Mouse (Mus musculus) midbrain, embryonic 11.5 days (tissue): Measurements from ENCODE around the gene Tent5c. TPM values are rescaled to one million over a fixed set of nuclear protein-coding genes. Genes with fewer than 3 reads are reported as not detected.

Source experiments
- ATAC-seq: fragments of 200-750 bp; cut with Nextera tagmentation; 2 replicates; pipeline ENCODE4 v1.8.0; 2017; ENCODE audit warnings: moderate TSS enrichment, moderate library complexity; ENCODE audit not compliant: low FRiP score
- DNase-seq: peaks from one replicate; pipeline ENCODE4 v3.0.0; 2015; ENCODE audit warnings: low spot score; ENCODE audit errors: missing footprints
- H3K27ac ChIP-seq: fragments of 300-500 bp; sonication (generic); 2 replicates; pipeline ENCODE4 v1.5.1; 2014; ENCODE audit warnings: low read depth, low read length
- H3K27me3 ChIP-seq: fragments of 300-500 bp; sonication (generic); 2 replicates; pipeline ENCODE4 v1.6.1; 2014; ENCODE audit warnings: mild to moderate bottlenecking, low read length, moderate library complexity, mixed read lengths; ENCODE audit not compliant: control insufficient read depth, insufficient read depth
- H3K36me3 ChIP-seq: fragments of 300-500 bp; sonication (generic); 2 replicates; pipeline ENCODE4 v1.6.1; 2014; ENCODE audit warnings: mild to moderate bottlenecking, low read length, moderate library complexity, mixed read lengths; ENCODE audit not compliant: control insufficient read depth, insufficient read depth
- H3K4me1 ChIP-seq: fragments of 300-500 bp; sonication (generic); 2 replicates; pipeline ENCODE4 v1.6.1; 2014; ENCODE audit warnings: low read length; ENCODE audit not compliant: control insufficient read depth, insufficient read depth
- H3K4me2 ChIP-seq: fragments of 300-500 bp; sonication (generic); 2 replicates; pipeline ENCODE4 v1.6.1; 2014; ENCODE audit warnings: mild to moderate bottlenecking, moderate library complexity
- H3K4me3 ChIP-seq: fragments of 300-500 bp; sonication (generic); 2 replicates; pipeline ENCODE4 v1.5.1; 2014; ENCODE audit warnings: low read depth, low read length
- H3K9ac ChIP-seq: fragments of 300-500 bp; sonication (generic); 2 replicates; pipeline ENCODE4 v1.6.1; 2014; ENCODE audit warnings: low read length
- H3K9me3 ChIP-seq: fragments of 300-500 bp; sonication (generic); 2 replicates; pipeline ENCODE4 v1.6.1; 2016; ENCODE audit warnings: low read length; ENCODE audit not compliant: control insufficient read depth
- WGBS: fragments of 180-500 bp; shearing (Covaris S2); extraction: QIAGEN DNeasy Blood & Tissue Kit; methylation state at CpG from one replicate; pipeline ENCODE4 v1.1.7; 2014; 5-methylcytosine and 5-hydroxymethylcytosine counted together
- polyA plus RNA-seq: library from polyadenylated mRNA; unstranded; fragments of >200 nt; fragmentation: Nextera tagmentation; extraction: Ambion mirVana; gene quantifications from 2 replicates; pipeline ENCODE4 v1.2.1, GENCODE M21; 2014

Tent5c gene
- 3.3 and 3.6 TPM in 2 replicates for polyA plus RNA-seq

DNA sequence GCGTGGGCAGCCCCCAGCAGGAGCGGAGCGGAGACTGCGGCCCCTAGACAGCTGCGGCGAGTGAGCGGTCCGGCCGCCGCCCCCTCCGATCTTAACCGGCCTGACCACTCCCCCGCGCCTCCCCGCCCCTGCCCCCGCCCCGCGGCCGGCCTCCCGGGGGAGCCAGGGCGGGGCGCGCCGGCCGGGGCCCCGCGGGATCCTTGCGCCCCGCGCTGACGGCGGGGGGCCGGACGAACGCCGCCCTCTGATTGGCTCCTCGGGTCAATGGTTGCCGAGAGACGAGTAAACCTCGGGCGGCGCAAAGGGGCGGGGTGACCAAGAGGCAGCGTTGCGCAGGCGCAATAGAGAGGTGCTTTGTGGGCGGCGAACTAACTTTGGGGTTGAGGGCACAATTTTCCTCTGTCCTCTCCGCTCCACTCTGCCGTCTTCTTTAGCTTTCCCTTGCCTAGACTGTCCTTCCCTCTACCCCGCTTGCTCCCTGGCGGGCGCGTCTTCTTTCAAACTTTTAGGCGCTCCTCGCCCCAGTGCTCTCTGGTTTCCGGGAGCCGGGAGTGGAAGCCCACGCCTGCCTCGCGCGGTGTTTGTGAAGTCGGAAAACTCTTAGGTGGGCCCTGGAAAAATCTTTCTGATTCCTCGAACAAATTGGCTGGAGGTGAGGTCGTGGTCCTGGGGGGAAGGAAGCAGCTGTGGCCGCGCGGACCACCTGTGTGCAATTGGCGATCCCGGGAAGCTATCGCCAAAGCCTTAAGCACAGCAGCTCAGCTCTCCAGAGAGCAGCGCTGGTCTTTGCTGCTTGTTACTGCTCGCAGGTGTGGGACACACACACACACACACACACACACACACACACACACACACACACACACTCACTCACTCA lies at the start of gene Tent5c:
TSS of gene Tent5c (minus strand) at position 192 of the 877 bp plus-strand sequence.
- Histone ChIP-seq H3K4me2 (peak within 1 kb of the TSS; percentile 96), H3K4me1 (peaks cover 8% of the 10 kb centered on the region), H3K27me3 (peaks cover 39% of the 10 kb centered on the region), H3K36me3 (no peaks in the 10 kb centered on the region), H3K9ac (peak within 1 kb of the TSS; percentile 65), H3K27ac (no peak within 1 kb of the TSS), H3K4me3 (peak within 1 kb of the TSS; percentile 52), H3K9me3 (no peaks in the 10 kb centered on the region)
- WGBS: under 1% methylated on average over 73 of the region's 73 CpGs
- DNase-seq (peak; percentile 99), ATAC-seq (peak; percentile 95)

DNA sequence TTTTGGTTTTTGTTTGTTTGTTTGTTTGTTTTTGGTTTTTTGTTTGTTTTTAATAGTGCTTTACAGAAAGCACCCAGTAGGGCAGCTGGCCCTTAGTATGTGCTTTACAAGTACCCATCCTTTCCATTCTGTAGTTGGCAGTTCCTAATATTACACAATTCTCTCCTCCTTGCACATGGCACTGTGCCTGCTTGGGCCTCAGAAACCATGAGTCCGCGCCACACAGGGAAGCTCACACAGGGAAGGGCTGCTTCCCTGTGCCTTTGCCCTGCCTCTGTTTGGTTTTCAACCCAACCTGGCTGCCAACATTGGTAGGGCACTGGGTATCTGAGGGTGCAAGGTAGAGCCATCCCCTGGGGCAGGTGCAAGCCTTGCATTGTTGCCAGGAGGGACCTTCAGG lies 47.6 kb upstream of the Tent5c start:
- H3K36me3 ChIP-seq: no peaks in the 10 kb centered on the region
- H3K9ac ChIP-seq: no peak overlapping the region
- no peak overlapping the region for H3K4me3 ChIP-seq
- no peak overlapping the region for H3K27ac ChIP-seq
- DNase-seq (no peak), ATAC-seq (no peak)
- no peaks in the 10 kb centered on the region for H3K4me1 ChIP-seq
- no peaks in the 10 kb centered on the region for H3K27me3 ChIP-seq
- H3K4me2 ChIP-seq: no peak overlapping the region
- H3K9me3 ChIP-seq: no peaks in the 10 kb centered on the region
- WGBS: 100% methylated on average over 2 of the region's 2 CpGs

DNA sequence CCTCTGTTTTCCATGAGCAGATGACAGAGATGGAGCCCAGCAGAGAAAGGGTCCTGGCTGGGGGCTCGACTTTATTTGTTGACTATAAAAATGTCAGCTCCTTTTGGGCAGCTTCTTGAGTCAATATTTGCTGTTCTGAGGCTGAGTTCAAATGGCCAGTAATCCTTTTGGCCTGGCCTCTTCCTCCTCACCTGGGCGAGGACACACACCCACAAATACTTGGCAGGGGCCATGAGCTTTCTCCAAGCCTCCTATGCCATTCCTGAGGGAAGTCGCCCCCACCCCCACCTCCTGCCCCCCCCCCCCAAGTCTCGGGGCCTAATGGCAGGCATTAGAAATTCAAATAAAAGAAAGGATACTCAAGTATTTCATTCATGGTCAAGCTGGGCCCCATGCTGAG lies 46.8 kb upstream of the Tent5c start:
- Histone ChIP-seq H3K9ac (no peak overlapping the region), H3K27me3 (no peaks in the 10 kb centered on the region), H3K9me3 (no peaks in the 10 kb centered on the region), H3K36me3 (no peaks in the 10 kb centered on the region), H3K27ac (no peak overlapping the region), H3K4me1 (no peaks in the 10 kb centered on the region), H3K4me2 (no peak overlapping the region), H3K4me3 (no peak overlapping the region)
- ATAC-seq: no peak
- DNase-seq: no peak
- 71% methylated on average over 4 of the region's 4 CpGs for WGBS

DNA sequence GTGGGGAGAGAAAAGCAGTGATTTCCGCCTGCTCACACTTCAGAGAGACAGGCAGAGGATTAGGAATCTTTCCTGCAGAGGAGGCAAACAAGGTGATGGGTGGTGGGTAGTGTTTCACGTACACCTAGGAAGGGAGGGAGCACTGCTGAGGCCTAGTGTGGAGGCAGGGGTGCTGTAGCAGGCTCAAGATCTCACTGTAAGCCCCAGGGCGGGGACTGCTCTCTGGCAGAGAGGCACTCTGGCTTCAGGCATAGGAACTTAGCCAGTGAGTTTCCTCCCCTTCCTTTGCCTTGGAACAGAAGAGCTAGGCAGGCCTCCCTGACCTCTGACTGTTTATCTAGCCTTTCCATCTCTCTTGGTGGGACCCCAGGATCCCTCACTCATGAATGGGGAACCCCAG lies 46.2 kb upstream of the Tent5c start:
- H3K27me3 ChIP-seq: no peaks in the 10 kb centered on the region
- H3K4me2 ChIP-seq: no peak overlapping the region
- no peak overlapping the region for H3K27ac ChIP-seq
- 54% methylated on average over 3 of the region's 3 CpGs for WGBS
- no peaks in the 10 kb centered on the region for H3K9me3 ChIP-seq
- DNase-seq: no peak
- H3K4me3 ChIP-seq: no peak overlapping the region
- H3K4me1 ChIP-seq: no peaks in the 10 kb centered on the region
- H3K36me3 ChIP-seq: no peaks in the 10 kb centered on the region
- ATAC-seq: no peak
- H3K9ac ChIP-seq: no peak overlapping the region

DNA sequence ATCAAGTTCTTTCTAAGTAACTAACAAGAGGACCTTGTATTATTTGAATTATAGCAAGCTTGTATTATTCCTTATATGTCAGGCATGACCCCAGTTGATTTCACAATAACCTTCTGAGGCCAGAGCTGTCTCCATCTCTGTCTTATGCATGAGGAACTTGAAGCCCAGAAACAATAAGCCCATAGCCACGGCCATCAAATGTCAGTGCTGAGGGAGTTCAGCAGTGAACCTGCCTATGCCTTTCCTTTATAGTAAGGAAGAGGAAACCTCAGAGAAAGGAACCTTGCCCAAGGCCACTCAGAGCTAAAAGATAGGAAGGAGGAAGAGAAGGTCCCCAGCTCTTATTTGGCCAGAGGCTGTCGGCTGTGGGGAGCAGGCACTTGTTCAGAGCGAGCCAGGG lies 45.3 kb upstream of the Tent5c start:
- H3K9me3 ChIP-seq: no peaks in the 10 kb centered on the region
- H3K27ac ChIP-seq: no peak overlapping the region
- H3K36me3 ChIP-seq: no peaks in the 10 kb centered on the region
- H3K27me3 ChIP-seq: no peaks in the 10 kb centered on the region
- WGBS: 82% methylated on average over 3 of the region's 3 CpGs
- no peak overlapping the region for H3K9ac ChIP-seq
- ATAC-seq (no peak), DNase-seq (no peak)
- H3K4me1 ChIP-seq: no peaks in the 10 kb centered on the region
- no peak overlapping the region for H3K4me2 ChIP-seq
- H3K4me3 ChIP-seq: no peak overlapping the region

DNA sequence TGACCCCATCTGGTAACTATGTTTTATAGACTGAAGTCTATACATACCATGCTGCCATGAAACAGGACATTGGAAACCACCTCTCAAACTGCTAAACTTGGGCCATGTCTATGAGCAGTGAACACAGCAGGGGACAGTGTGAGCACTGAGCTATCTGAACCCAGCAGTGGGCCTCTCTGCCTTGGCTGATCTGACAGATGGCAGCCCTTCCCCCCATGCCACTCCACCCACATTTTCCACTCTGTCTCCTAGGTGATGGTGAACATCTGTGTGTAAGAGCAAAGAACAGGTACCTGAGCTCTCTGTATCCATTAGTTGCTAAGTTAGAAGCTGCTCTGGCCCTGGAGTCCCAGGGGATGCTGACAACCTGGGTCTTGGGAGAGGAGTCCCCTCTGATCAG lies 44.3 kb upstream of the Tent5c start:
- no peaks in the 10 kb centered on the region for H3K4me1 ChIP-seq
- DNase-seq (no peak), ATAC-seq (no peak)
- no peaks in the 10 kb centered on the region for H3K9me3 ChIP-seq
- no peaks in the 10 kb centered on the region for H3K36me3 ChIP-seq
- no peak overlapping the region for H3K27ac ChIP-seq
- H3K4me3 ChIP-seq: no peak overlapping the region
- H3K4me2 ChIP-seq: no peak overlapping the region
- H3K9ac ChIP-seq: no peak overlapping the region
- no peaks in the 10 kb centered on the region for H3K27me3 ChIP-seq

DNA sequence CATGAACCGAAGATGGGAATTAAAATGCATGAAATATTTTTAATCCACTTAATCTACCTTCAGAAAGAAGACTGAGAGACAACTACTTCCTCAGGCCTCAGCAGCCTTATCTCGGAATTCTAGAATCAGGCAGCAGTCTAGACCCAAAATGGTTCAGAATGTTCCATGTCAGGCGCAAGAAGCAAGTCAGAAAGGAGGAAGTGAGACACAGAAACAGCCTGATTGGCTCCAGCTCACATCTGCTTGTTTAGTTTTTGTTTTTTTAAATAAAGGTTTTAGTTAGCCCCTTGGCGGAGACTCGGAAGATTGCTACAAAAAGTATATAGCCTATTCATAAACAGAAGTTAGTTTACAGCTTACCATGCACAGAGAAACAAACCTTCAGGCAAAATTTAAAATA lies 41.8 kb upstream of the Tent5c start:
- no peak overlapping the region for H3K9ac ChIP-seq
- no peaks in the 10 kb centered on the region for H3K9me3 ChIP-seq
- DNase-seq: no peak
- WGBS: 92% methylated on average over 5 of the region's 5 CpGs
- no peaks in the 10 kb centered on the region for H3K27me3 ChIP-seq
- no peaks in the 10 kb centered on the region for H3K36me3 ChIP-seq
- no peak overlapping the region for H3K4me3 ChIP-seq
- H3K4me2 ChIP-seq: no peak overlapping the region
- ATAC-seq: no peak
- no peaks in the 10 kb centered on the region for H3K4me1 ChIP-seq
- H3K27ac ChIP-seq: no peak overlapping the region

DNA sequence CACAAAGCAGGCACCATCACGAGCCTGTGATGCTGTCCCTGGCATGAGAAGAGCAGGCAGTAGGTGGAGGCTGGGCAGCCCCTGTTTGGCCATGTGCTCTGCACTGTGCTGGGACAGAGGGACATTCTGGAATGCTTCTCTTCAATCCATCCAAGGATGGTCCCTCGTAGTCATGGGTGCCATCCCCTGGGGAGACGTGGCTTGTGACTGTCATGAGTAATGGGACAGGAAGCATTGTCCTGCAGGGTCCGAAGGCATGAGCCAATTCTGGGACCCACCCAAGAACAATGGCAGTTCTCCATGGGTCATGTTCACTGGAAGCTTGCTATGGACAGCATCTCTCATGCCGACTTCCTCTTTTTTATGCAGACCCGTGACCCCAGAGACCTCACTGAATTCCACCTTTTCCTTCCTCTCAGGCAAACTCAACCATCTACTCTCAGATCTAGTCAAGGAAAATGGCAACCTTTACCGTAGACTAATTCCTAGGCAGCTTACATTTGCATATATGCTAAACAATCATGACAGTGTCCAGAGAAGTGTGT lies 41.2 kb upstream of the Tent5c start:
- WGBS: 89% methylated on average over 7 of the region's 7 CpGs
- no peaks in the 10 kb centered on the region for H3K4me1 ChIP-seq
- no peak for ATAC-seq

DNA sequence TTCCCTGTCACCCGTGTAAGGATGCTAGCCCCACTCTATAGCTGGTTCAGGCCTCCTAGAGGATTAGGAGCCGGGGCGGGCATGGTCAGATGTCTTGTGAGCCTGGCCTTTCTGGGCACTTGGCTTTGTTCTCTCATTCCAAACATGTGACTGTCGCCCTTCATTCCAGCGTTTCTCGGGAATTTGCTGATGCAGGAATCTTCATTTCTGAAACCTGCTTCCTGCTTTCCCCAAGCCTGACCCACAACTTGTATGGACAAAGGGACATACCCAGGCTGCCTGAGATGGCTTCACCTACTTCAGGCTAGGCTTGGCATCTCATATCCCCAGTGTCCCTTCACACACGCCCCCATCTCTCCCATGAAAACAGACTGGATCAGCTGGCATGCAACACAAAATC lies 33.5 kb upstream of the Tent5c start:
- Histone ChIP-seq H3K9ac (no peak overlapping the region), H3K4me2 (no peak overlapping the region), H3K27ac (no peak overlapping the region), H3K9me3 (no peaks in the 10 kb centered on the region), H3K27me3 (no peaks in the 10 kb centered on the region), H3K36me3 (no peaks in the 10 kb centered on the region), H3K4me1 (no peaks in the 10 kb centered on the region), H3K4me3 (no peak overlapping the region)
- WGBS: 85% methylated on average over 7 of the region's 7 CpGs
- DNase-seq (no peak), ATAC-seq (no peak)

More for the DNA sequence above, 41.2 kb upstream of the Tent5c start:
- Histone ChIP-seq H3K27ac (no peak overlapping the region), H3K4me3 (no peak overlapping the region), H3K27me3 (no peaks in the 10 kb centered on the region), H3K9ac (no peak overlapping the region), H3K9me3 (no peaks in the 10 kb centered on the region), H3K4me2 (no peak overlapping the region), H3K36me3 (no peaks in the 10 kb centered on the region)
- DNase-seq: no peak
